Mouse (Mus musculus): ENCODE results near the gene 2010111I01Rik. TPM values are rescaled to one million over a fixed set of nuclear protein-coding genes. Genes with fewer than 3 reads are reported as not detected.
"Not testable (repeated sequence)": the region's sequence is repeated elsewhere in the genome, so short reads cannot be mapped to it uniquely, and the experiment has no call there.

Gene 2010111I01Rik
- total and polyA plus RNA-seq, 2 experiments = 40.8 to 78.1 TPM

DNA sequence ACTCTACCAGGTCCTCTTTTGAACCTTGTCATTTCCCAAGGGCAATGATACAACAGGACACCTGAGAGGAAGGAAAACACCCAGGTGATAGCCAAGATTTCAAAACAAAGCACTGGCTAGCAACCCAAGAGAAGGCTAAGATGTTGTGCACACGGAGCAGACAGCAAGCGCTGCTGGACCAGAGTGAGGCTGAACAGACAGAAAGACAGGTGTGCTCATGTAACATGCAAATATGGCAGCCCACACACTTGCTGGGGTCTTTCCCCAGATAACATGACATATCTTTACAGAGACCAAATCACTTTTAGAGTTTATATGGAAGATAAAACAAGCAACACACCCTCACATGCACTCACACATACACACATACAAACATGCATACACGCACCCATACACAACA is 379.8 kb downstream of the 2010111I01Rik start:
- WGBS = 100% methylated on average over 3 of the region's 3 CpGs
- TF ChIP-seq CTCF (IDR thresholded peaks at IDR 0.05; ENCODE audit: low read depth, low read length) (no peak), POLR2A (IDR thresholded peaks at IDR 0.05; ENCODE audit: extremely low read depth, insufficient read depth, low read length) (no peak)
- Histone ChIP-seq H3K27ac (replicated peaks; ENCODE audit: insufficient read depth, low read depth, low read length) (no peak overlapping the region), H3K36me3 (ENCODE audit: control insufficient read depth, insufficient read depth, low read length) (no peaks in the 10 kb centered on the region), H3K79me2 (ENCODE audit: control insufficient read depth, insufficient read depth, low read length) (no peaks in the 10 kb centered on the region), H3K4me1 (ENCODE audit: control insufficient read depth, insufficient read depth, low read length) (peaks cover 7% of the 10 kb centered on the region; the same call in 1 of the 2 replicates), H3K27me3 (ENCODE audit: control insufficient read depth, insufficient read depth, low read length) (no peaks in the 10 kb centered on the region), H3K4me3 (ENCODE audit: insufficient read depth, low read depth, low read length) (no peak overlapping the region), H3K9ac (ENCODE audit: low read depth, low read length) (no peak overlapping the region)
- DNase-seq (ENCODE audit: extremely low read depth, low read depth, low spot score) = no peak

DNA sequence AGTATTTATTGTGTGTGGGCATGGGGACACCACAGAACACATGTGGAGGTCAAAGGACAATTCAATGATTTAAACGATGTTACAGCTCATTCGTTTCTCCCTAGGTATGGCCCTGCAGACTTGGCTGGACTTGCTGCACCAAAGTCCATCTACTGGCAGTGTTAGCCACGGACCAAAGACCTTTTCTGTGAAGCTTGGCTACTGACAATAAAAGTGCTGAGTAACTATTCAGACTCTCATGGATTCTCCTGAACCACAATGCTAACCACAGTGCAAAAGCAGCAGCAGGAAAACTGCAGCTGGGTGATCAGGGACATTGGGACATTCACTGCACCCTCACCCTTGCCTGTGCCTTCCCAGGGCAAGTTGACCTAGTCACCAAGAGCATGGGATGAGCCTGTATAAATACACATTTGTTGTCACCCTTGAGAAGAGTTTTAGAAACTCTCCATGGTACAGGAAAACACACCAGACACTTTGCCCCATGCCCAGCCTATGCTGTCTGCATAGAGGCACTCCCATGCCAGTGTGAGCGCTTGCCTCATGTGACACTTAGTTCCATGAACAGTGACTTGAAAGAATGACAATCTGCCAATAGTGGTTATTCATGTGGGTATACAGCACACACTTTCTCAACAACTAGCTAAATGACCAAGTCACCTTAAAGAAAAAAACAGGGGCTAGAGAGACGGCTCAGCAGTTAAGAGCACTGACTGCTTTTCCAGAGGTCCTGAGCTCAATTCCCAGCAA is 381.0 kb downstream of the 2010111I01Rik start:
- Histone ChIP-seq H3K36me3 (ENCODE audit: control insufficient read depth, insufficient read depth, low read length) (no peaks in the 10 kb centered on the region), H3K4me1 (ENCODE audit: control insufficient read depth, insufficient read depth, low read length) (peaks cover 7% of the 10 kb centered on the region; the same call in 1 of the 2 replicates), H3K27ac (replicated peaks; ENCODE audit: insufficient read depth, low read depth, low read length) (peak overlapping the region; percentile 75), H3K79me2 (ENCODE audit: control insufficient read depth, insufficient read depth, low read length) (no peaks in the 10 kb centered on the region), H3K27me3 (ENCODE audit: control insufficient read depth, insufficient read depth, low read length) (no peaks in the 10 kb centered on the region), H3K4me3 (ENCODE audit: insufficient read depth, low read depth, low read length) (no peak overlapping the region), H3K9ac (ENCODE audit: low read depth, low read length) (no peak overlapping the region)
- 38% methylated on average over 5 of the region's 5 CpGs for WGBS
- TF ChIP-seq CTCF (IDR thresholded peaks at IDR 0.05; ENCODE audit: low read depth, low read length) = no peak
- TF ChIP-seq POLR2A (IDR thresholded peaks at IDR 0.05; ENCODE audit: extremely low read depth, insufficient read depth, low read length) = no peak
- peak; percentile 91 for DNase-seq (ENCODE audit: extremely low read depth, low read depth, low spot score)

DNA sequence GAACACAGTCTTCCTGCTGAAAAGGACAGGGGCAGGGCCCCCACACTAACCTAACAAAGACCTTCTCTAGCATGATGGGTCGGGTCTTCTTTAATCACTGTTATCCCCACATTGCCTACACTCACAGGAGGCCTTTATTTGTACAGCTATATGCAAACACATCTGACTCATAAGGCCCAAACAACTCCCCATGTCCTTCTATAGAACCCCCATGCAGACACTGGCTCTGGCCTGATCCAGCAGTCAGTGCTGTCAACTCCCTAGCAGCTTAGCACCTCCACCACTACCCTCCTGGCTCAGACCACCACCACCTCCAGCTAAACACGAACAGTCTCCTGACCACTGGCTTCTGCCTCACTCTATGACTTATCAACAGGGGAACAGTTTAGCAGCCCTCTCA is 382.9 kb downstream of the 2010111I01Rik start:
- Histone ChIP-seq H3K4me3 (ENCODE audit: insufficient read depth, low read depth, low read length) (no peak overlapping the region), H3K9ac (ENCODE audit: low read depth, low read length) (no peak overlapping the region), H3K27ac (replicated peaks; ENCODE audit: insufficient read depth, low read depth, low read length) (no peak overlapping the region), H3K79me2 (ENCODE audit: control insufficient read depth, insufficient read depth, low read length) (no peaks in the 10 kb centered on the region), H3K27me3 (ENCODE audit: control insufficient read depth, insufficient read depth, low read length) (no peaks in the 10 kb centered on the region), H3K4me1 (ENCODE audit: control insufficient read depth, insufficient read depth, low read length) (peaks cover 7% of the 10 kb centered on the region; the same call in 1 of the 2 replicates), H3K36me3 (ENCODE audit: control insufficient read depth, insufficient read depth, low read length) (no peaks in the 10 kb centered on the region)
- no peak for TF ChIP-seq CTCF (IDR thresholded peaks at IDR 0.05; ENCODE audit: low read depth, low read length)
- TF ChIP-seq POLR2A (IDR thresholded peaks at IDR 0.05; ENCODE audit: extremely low read depth, insufficient read depth, low read length) = no peak
- 87% methylated on average over 2 of the region's 2 CpGs for WGBS
- DNase-seq (ENCODE audit: extremely low read depth, low read depth, low spot score) = no peak

DNA sequence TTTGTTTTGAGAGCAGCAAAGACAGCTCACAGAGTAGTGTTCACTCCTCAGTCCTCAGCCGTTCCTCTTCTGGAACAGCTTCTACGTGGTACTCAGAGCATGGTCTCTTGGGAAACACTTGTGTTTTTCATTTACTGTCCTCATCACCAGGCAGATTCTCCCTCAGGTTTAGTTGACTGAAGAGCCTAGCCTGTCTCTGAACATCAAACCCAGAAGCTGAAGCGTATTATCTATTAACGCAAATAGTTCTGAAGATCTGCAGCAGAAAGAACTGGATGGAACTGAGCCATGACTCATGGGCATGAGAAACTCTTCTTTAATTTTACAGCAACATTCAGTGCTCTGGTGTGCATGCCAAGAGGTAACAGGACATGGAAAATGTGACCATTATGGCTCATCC is 385.4 kb downstream of the 2010111I01Rik start:
- Histone ChIP-seq H3K27me3 (ENCODE audit: control insufficient read depth, insufficient read depth, low read length) (no peaks in the 10 kb centered on the region), H3K79me2 (ENCODE audit: control insufficient read depth, insufficient read depth, low read length) (no peaks in the 10 kb centered on the region), H3K4me1 (ENCODE audit: control insufficient read depth, insufficient read depth, low read length) (peaks cover 7% of the 10 kb centered on the region; the same call in 1 of the 2 replicates), H3K4me3 (ENCODE audit: insufficient read depth, low read depth, low read length) (no peak overlapping the region), H3K36me3 (ENCODE audit: control insufficient read depth, insufficient read depth, low read length) (no peaks in the 10 kb centered on the region), H3K9ac (ENCODE audit: low read depth, low read length) (no peak overlapping the region), H3K27ac (replicated peaks; ENCODE audit: insufficient read depth, low read depth, low read length) (no peak overlapping the region)
- TF ChIP-seq POLR2A (IDR thresholded peaks at IDR 0.05; ENCODE audit: extremely low read depth, insufficient read depth, low read length) (no peak), CTCF (IDR thresholded peaks at IDR 0.05; ENCODE audit: low read depth, low read length) (no peak)
- 91% methylated on average over 4 of the region's 4 CpGs for WGBS
- no peak for DNase-seq (ENCODE audit: extremely low read depth, low read depth, low spot score)

DNA sequence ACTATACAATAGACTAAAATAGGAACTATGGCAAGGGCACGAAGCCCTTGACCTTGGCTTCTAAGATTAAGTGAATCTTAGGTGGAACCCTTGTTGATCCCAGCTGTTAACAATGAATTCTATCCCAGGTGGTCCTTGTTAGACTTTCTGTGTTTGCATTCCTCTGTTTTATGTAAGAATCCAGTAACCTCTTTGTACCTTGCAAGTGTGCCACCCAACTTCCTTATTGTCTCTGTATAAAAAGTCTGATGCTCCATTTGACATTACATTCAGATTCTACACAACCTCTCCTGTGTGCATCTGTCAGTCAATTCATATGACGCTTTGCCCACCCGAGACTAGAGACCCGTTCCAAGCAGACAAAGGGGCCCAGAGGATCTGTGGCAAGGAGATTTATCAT is 388.6 kb downstream of the 2010111I01Rik start:
- DNase-seq (ENCODE audit: extremely low read depth, low read depth, low spot score); H3K27me3 ChIP-seq (ENCODE audit: control insufficient read depth, insufficient read depth, low read length): not testable (repeated sequence)
- WGBS = 94% methylated on average over 4 of the region's 4 CpGs

DNA sequence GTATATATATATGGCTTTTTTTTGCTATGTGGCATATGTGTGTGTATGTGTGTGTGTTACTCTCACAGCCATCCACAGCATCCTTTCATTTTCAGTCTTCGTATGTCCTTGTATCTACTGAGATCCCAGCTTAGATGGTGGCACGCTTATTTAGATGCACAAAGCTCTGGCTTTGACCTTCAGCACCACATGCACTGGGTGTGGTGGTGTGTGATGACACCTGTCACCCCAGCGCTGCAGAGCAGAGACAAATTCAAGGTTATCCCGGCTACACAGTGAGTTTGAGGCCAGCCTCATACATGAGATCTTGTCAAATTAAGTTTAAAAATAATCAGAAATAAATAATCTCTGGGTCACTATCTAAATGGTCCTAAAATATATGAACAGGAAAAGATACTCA is 391.4 kb downstream of the 2010111I01Rik start:
- Histone ChIP-seq H3K79me2 (ENCODE audit: control insufficient read depth, insufficient read depth, low read length) (no peaks in the 10 kb centered on the region), H3K27me3 (ENCODE audit: control insufficient read depth, insufficient read depth, low read length) (no peaks in the 10 kb centered on the region), H3K27ac (replicated peaks; ENCODE audit: insufficient read depth, low read depth, low read length) (no peak overlapping the region), H3K9ac (ENCODE audit: low read depth, low read length) (no peak overlapping the region), H3K36me3 (ENCODE audit: control insufficient read depth, insufficient read depth, low read length) (no peaks in the 10 kb centered on the region), H3K4me3 (ENCODE audit: insufficient read depth, low read depth, low read length) (no peak overlapping the region), H3K4me1 (ENCODE audit: control insufficient read depth, insufficient read depth, low read length) (no peaks in the 10 kb centered on the region)
- WGBS = 90% methylated on average over 4 of the region's 4 CpGs
- TF ChIP-seq POLR2A (IDR thresholded peaks at IDR 0.05; ENCODE audit: extremely low read depth, insufficient read depth, low read length) (no peak), CTCF (IDR thresholded peaks at IDR 0.05; ENCODE audit: low read depth, low read length) (no peak)
- no peak for DNase-seq (ENCODE audit: extremely low read depth, low read depth, low spot score)

More for the DNA sequence above, 388.6 kb downstream of the 2010111I01Rik start:
- not testable (repeated sequence) for H3K9ac ChIP-seq (ENCODE audit: low read depth, low read length); H3K27ac ChIP-seq (replicated peaks; ENCODE audit: insufficient read depth, low read depth, low read length); H3K79me2 ChIP-seq (ENCODE audit: control insufficient read depth, insufficient read depth, low read length); H3K4me3 ChIP-seq (ENCODE audit: insufficient read depth, low read depth, low read length); H3K36me3 ChIP-seq (ENCODE audit: control insufficient read depth, insufficient read depth, low read length); H3K4me1 ChIP-seq (ENCODE audit: control insufficient read depth, insufficient read depth, low read length)
